Mouse (Mus musculus) R1 (cell line): ENCODE results near the gene Nxnl2.
A peak's percentile ranks its signal among the peaks of the same experiment; 100 is the strongest.

ENCODE experiments used
- DNase-seq: peaks from one replicate; pipeline ENCODE4 v3.0.0-alpha.2; 2018; ENCODE audit warnings: low read depth, low spot score

Nxnl2 gene

DNA sequence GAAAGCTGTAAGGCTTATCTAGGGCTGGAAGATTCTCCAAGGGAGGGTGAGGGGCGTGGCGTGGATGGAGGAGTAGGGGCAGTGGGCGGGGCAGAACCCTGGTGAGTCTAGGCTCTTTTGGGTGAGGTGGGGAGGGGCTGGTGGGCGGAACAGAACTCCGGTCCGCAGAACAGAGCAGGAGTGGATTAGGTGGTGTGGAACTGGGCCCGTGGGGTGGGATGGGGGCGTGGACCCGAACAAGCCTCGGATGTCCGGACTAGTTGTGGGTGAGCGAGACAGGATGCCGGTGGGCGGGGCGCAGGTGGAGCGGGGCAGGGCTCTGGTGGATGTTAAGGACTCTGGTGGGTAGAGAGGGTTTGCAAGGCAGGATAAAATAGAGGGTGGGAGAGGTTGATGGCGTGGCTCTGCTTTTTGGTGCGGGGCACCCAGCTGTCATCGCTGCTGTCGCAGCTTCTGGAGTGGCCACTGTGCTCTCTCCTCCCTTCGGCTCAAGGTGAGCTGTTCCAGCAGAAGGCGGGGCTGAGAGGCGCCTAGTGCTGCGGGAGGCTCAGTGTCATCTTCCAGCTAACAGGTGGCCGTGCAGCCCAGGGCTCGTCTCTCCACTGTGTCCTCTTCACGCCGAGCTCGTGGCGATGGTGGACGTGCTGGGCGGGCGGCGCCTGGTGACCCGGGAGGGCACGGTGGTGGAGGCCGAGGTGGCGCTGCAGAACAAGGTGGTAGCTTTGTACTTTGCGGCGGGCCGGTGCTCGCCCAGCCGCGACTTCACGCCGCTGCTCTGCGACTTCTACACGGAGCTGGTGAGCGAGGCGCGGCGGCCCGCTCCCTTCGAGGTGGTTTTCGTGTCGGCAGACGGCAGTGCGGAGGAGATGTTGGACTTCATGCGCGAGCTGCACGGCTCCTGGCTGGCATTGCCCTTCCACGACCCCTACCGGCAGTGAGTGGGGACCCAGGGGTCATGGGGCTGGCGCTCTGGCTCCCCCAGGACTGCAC is at the start of gene Nxnl2:
Gene Nxnl2, plus strand, starts transcription at position 332 of the 990 bp plus-strand sequence.
- peak; percentile 92 for DNase-seq

DNA sequence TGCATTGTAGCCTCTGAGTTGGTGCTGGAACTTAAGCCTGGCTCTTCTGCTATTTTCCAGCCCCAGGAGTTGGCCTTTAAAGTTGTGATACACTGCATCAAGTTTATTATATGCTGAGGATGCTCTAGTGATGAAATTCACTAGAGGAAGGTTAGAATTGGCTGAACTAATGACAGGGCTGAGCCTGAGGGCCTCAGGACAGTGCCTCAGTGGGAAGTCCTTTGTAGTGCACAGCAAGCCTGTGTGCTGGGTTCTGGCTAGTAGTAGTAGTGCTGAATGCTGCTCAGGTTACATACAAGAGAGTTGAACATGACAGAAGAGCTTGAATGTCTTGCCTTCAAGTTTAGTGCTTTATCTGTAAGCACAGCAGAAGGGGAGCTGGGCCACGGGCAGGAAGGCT is 48.9 kb upstream of the Nxnl2 start:
- DNase-seq, result peak; percentile 79

DNA sequence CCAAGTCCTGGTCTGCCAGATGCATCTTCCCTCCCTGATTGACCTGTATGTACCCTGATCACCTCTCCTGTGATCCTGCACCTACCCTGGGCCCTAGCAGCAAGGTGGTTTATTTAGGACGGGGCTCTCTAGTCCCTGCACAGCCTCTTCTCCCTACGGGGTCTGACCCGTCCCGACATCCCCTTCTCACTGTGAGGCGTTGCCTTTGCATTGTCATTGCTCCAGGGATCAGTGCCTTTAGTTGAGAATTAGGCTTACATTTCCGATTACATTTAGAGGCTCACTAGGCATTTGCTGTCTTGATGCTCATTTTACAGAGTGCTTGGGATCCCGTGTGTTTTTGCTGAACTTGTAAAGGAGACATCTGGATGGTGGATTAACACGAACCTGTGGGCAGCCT is 48.1 kb upstream of the Nxnl2 start:
- peak; percentile 78 for DNase-seq

DNA sequence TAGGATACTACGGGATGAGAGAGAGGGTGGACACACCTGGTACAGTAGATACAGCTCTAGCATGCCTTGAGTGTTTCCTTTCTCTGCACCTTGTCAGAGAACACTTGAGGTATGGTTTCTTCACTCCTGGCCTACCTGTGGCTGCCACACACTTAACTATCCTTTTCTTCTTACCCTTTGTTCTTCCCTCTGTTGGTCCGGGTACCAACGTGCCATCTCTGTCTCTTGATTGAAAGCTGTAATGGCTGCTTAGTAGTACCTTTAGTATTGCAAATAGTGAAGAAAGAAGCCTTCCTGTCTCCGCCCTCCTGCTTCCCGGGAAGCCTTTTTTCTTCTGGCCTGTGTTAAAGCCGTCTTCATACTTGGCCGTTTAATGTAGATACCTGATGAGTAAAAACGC is 45.5 kb upstream of the Nxnl2 start:
- DNase-seq, result peak; percentile 88

DNA sequence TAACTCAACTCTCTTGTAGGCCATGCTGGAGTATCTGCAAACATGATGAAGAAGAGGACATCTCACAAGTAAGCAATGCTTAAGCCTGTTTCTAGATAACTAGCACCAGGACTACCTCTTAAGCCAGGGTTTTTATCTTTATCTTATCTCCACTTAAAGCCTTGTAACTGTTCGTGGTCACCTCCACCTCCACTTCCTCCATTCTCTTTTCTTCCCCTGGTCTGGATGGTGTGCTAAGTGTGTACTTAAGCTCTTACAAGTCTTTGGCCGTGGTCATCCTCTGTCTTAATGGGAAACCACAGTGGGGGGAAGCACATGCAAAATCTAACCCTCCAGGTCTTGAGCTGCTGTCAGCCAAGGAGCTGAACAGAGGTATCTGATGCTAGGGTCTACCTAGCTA is 42.9 kb upstream of the Nxnl2 start:
- no peak for DNase-seq

DNA sequence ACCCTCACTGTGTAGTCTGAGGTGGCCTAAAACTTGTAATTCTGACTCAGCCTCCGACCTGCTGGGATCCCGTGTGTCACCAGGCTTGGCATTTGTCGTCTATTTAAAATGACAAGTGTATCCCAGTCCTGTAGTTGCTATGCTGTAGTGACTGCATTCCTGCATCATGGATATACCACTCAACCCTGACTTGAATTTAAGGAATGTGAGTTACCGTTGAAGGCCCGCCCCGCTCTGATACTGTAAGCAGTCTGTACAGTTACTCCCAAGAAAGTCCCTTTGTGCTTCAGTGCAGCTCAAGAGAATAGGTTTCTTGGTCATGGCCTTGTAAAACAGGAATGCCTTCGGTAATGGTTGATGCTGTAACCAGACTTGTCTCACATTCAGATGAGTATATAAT is 42.4 kb upstream of the Nxnl2 start:
- peak; percentile 87 for DNase-seq

DNA sequence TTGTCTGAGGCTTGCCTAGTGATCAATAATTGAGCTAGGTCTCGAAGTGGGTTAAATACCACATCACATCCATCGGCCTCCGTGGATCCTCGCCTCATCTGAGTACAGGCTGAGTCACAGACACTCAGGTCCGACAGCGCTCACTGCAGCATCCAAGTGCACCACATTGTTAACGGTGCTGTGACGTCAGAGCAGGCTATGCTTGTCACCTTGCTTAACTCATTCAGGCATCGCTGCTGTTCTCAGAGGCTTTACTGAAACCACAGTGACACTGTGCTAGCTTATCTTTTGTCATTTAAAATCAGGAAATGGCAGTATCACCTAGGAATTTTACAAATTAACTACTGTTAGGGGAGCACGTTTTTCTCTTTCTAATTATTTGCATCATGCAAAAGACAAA is 39.6 kb upstream of the Nxnl2 start:
- DNase-seq, result peak; percentile 65

DNA sequence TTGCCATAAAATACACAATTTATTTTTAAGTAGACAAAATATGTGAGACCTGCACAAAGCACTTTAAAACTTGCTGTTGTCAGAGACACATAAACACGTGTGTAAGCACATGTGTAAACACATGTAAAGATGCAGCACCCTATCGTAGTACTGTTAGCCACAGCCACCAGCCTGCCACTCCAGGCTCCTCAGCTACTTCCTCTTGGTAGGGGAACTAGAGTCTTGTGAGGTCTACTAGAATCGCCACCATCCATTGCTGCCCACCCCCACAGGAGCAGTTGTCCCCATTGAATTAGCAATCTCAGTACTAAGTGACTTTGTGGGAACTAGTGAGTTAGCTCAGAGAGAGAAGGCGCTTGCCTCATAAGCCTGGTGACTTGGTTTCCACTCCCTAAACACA is 34.5 kb upstream of the Nxnl2 start:
- no peak for DNase-seq

DNA sequence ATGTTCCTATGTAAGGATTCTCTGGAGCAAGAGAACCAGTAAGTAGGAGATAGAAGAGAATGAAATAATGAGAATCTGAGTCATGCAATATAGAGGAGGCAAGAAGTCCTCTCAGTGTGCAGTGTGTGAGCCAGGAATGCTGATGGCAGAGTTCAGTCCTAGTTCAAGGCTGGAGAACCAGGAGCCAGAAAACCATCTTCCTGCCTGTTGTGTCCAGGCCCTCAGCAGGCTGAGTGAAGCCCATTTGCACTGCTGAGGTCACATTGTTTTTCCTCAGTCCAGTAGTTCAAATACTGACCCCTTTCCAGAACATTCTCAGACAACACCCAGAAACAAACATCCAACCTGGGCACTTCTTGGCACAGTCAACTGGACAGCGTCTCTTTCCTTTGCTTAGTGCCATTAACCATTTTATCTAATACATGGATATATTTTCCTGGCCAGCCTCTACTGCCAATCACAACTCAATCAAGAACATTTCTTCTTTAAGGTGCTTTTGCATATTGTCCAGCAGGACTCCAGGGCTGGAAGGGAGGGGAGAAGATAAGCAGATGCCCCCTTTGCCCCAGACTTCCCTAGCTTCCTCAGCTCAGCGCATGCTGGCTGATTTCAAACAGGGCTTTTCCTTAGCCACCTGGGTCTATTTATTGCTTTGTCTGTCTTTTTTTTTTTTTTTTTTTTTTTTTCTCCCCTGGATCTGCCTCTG is 33.7 kb upstream of the Nxnl2 start:
- DNase-seq, result no peak

DNA sequence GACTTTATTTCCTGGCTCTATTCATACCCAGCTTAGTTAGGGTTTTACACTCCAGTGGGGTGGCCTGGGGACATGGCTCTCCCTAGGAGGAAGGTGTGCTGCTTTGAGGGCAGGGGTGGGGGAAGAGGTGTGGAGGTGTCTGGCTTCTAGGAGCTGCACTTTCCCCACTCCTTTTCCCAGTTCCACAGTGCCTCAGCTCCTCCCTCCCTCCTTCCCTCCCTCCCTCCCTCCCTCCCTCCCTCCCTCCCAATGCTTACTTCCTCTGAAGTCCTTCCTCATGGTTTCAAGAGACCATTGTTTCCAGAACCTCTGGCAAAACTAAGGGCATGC is 33.2 kb upstream of the Nxnl2 start:
- peak; percentile 54 for DNase-seq

DNA sequence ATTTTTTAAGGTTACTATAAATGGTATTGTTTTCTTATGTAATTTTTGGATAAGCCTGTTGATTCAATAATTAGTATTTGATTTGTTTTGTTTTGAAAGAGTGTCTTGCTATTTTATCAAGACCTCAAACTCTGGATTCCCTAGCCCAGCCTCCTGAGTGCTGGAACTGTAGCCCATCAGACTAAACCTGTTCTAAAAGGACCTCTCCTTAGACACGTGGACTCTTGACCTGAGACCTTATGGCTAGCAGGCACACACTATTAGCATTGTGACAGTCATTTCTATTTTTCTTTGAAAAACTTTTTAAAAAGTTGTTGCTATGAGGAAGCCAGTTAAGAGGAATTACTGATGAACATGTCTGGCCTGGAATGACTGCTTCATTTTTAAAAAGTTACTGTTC is 23.7 kb upstream of the Nxnl2 start:
- no peak for DNase-seq

DNA sequence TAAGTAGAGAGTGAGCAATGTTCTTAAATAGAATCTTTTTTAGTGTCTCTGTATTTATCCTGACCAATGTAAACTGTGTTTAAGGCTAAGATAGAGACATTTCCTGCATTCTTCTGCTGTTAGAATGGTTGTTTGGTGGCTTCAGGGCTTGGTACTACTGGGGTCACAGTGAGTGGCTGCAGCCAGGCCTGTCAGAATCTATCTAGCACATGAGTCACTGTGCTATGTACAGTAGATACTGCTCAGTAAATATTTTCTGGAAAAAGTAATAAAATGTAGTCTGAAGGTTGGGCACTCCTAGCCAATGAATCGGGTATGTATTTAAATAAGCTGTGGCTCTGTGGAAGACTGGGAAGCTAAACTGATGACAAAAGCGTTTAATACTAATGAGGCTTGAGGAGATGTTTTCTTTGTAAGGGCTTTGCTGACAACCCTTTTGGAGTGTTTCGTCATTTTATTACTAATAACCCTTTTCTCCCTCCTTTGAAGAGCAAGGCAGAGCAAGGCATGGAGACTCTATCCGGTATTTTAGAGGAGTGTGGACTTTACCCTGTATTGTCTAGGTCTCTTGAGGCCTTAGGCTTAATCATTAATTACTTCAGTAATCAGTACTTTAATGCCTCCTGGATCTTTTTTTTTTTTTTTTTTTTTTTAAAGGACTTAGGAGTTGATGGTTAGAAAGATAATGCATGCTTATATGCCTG is 17.7 kb upstream of the Nxnl2 start:
- DNase-seq, result no peak

DNA sequence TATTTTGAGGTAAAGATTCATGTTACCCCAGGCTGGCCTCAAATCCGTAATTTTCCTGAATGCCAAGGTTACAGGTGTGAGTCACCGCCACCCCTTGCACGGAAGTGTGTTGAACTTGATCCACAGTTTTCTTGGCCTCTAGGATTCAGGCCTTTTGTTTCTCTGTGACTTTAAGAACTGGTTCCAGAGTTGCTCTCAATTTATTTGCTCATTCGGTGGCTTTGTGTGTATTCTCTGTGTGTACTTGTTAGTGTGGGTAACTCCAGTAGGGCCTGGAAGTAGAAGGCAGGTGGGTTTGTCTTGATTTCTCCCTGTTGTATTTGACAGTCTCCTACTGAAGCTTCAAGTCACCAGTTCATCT is 17.2 kb upstream of the Nxnl2 start:
- DNase-seq, result no peak

DNA sequence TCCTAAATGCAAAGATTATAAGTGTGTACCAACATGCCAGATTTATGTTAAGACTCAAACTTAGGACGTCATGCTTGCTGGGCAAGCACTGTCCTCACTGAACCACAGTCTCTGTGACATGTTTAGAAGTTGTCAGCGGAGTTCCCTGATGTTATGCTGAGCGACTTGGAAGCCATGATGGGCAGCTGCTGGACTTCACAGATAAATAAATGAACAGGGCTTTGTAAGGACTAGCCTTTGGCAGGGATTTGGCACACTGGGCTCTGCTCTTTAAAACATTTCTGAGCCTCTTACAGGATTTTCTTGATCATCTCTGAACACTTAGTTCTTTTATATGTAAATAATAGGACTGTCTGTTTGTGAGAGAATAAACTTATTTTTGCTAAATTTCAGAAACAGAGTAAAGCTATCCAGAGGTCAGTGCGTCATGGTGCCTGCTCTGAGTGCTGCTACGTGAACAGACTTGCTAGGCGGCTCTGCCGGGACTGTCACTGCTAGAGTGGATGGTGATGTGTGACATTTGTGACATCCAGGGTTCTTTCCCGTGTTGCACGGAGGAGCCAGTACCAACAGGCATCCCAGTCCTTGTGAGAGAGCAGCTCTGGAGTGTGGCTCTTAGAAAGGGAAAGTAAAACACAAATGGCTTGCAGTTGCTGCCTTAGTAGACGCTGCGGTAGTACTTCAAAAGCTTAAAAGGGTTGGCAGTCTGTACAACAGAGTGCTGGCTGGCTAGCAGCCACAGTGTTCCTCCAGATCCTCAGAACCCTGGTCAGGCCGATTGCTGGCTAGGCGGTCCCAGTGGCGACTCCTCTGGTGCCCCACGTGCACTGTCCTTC is 15.4 kb upstream of the Nxnl2 start:
- no peak for DNase-seq

DNA sequence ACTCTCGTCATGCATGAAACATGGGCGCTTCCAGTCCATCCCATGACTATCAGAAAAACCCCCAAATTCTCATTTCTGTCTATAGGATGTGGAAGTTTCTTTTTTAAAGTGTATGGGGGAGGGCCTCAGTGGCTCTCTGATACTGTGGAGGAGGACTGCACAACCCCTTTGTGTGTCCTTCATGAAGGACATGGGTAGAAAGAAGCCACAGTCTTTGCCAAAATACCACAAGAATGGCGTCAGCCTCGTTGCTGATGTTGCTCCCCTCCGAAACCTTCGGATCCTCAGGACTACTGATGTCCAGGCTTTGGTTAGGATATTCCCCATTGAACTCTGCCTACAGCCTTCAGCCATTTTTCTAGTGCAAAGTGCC is 14.8 kb upstream of the Nxnl2 start:
- DNase-seq, result no peak

DNA sequence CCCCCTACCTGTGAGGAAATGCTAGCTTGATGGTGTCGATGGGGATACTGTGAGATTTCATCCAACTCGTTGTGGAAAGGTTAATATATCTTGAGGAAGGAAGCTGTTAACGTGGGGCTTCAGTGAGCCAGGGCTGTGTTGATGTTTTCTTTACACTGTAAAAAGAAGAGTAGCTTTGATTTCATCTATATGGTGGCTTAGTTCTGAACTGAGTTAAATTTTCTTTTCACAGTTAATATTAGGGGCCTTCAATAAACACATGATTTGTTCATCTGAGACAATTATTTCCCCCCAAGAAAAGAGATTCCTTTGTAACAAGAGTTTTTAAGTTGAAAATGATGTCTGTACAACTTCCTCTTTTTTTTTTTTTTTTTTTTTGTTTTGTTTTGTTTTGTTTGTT is 13.5 kb upstream of the Nxnl2 start:
- DNase-seq, result no peak

DNA sequence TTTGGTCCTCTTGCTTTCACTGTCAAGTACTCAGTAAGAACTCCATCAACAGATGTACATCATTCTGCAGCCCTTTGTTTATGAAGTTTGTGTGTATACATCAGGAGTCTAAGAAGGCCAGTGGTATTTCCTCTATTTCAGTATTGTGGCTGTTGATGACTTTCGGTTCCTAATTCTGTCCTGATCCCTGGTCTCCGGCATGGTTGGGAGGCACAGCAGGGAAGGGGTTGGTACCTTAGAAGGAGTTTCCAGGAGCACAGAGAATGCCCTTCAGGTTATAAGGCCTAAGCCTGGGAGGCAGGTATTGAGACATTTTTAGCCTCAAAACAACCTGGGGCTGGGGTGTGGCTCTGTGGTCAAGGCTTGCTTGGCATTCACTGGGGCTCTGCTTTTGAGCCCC is 9.2 kb upstream of the Nxnl2 start:
- no peak for DNase-seq

DNA sequence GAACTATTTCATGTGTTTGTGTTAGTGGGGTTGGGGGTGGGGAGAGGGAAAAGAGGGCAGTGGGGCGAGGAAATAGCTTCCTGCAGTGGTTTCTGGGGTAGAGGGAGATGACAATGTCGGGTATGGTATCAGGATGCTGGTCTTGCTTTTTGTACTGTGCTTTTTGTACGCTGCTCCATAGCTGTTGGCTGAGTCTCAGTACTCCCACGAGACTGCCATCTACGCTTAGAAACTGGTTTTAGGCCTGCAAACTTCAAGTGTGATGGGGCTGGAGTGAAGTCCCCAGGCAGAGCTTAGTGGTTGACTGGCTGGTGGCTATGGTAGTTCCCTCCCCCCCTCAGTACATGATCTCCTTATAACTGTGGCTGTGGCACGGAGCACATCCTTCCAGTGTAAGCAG is 8.6 kb upstream of the Nxnl2 start:
- DNase-seq, result no peak

DNA sequence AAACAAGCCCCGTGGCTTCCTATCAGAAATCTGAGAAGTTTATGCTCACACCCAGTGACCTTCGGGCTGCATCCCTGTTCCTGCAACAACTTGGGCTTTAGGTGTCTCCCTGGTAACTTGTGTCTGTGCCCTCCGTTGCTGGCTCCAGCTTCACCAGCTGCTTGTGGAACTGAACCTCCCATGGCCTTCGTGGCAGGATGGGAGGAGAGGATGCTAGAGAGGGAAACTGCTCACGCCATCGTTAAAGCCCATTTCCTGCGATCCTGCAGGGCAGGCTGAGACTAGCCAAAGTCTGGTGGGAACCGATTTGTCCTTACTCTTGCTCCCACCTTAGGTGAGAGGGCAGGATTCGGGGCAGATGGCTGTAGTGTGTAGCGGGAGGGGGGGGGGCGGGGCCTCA is 4.1 kb upstream of the Nxnl2 start:
- DNase-seq, result no peak

DNA sequence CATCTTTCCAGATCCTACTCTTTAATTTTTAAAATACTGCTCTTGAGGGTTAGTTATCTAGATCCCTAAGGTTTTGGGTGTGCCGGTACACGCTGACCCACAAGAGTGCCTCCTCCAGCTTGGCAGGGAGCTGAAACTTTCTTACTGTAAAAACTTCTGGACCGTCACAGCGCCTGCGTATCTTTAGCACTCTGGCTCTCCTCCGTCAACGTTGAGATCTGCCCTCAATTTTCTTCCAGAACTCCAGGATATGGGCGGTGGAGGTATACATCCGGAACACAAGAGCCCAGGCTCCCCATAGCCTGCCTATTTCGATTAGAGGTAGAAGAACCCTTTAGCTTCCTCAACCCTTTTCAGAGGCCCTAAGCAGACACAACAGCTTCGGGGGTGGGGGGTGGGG is 607 bp upstream of the Nxnl2 start:
- no peak for DNase-seq

DNA sequence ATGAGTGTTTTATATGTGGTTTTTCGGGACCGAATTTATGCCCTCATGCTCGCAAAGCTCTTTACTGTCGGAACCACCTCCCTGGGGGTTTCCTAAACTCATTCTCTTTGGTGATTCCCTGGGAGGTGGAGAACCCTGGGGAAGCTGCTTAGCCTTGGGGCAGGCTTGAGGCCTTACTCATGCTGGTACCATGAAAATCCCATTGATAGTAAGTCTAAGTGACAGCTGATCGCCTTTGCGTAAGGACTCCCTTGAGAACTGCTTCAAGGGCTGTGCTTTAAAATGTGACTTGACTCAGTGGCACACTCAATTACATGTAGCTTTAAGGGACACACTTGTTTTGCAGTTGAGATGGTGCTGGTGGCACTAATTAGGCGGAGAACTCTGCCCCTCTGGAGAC is 1.8 kb downstream of the Nxnl2 start:
- DNase-seq, result no peak

DNA sequence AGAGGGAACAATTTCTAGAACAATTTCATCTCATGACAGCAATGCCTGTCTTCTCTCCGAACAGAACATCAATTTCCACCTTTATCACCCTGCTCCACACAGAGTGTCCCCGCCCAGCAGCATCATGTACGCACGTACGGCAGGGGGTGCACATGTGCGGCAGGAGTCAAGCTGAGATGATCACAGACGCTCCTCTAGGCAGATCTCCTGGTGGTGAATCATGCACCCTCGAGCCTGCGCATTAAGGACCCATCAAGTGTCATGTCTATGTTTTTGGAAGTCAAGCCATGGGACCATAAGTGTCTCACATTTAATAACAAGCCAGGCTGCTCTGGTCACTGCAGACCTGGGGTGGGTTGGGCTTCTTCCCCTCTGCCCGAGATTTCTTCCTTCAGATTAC is 8.1 kb downstream of the Nxnl2 start:
- no peak for DNase-seq
